Mouse (Mus musculus) neural tube, embryonic 11.5 days (tissue): ENCODE results near the gene Acsm1. TPM values are rescaled to one million over a fixed set of nuclear protein-coding genes. Genes with fewer than 3 reads are reported as not detected.

Experiments used
- ATAC-seq: fragments of 200-750 bp; cut with Nextera tagmentation; 2 replicates; pipeline ENCODE4 v1.8.0; 2017; ENCODE audit warnings: moderate number of reproducible peaks, mild to moderate bottlenecking, moderate TSS enrichment, moderate library complexity; ENCODE audit not compliant: insufficient read depth, low FRiP score, low TSS enrichment
- DNase-seq: peaks from one replicate; pipeline ENCODE4 v3.0.0-alpha.2; 2015; ENCODE audit warnings: low spot score
- H3K27ac ChIP-seq: fragments of 300-500 bp; sonication (generic); 2 replicates; pipeline ENCODE4 v1.5.1; 2014; ENCODE audit warnings: low read depth, mild to moderate bottlenecking, low read length
- H3K27me3 ChIP-seq: fragments of 300-500 bp; sonication (generic); 2 replicates; pipeline ENCODE4 v1.6.1; 2014; ENCODE audit warnings: mild to moderate bottlenecking, low read length, mixed read lengths; ENCODE audit not compliant: control insufficient read depth, insufficient read depth
- H3K36me3 ChIP-seq: fragments of 300-500 bp; sonication (generic); 2 replicates; pipeline ENCODE4 v1.6.1; 2014; ENCODE audit warnings: mild to moderate bottlenecking, low read length, moderate library complexity, mixed read lengths; ENCODE audit not compliant: control insufficient read depth, insufficient read depth
- H3K4me1 ChIP-seq: fragments of 300-500 bp; sonication (generic); 2 replicates; pipeline ENCODE4 v1.6.1; 2014; ENCODE audit warnings: low read length, mixed read lengths; ENCODE audit not compliant: control insufficient read depth, insufficient read depth
- H3K4me2 ChIP-seq: fragments of 300-500 bp; sonication (generic); 2 replicates; pipeline ENCODE4 v1.6.1; 2014; ENCODE audit warnings: low read depth, mild to moderate bottlenecking, moderate library complexity
- H3K4me3 ChIP-seq: fragments of 300-500 bp; sonication (generic); 2 replicates; pipeline ENCODE4 v1.5.1; 2014; ENCODE audit warnings: low read depth, low read length
- H3K9ac ChIP-seq: fragments of 300-500 bp; sonication (generic); 2 replicates; pipeline ENCODE4 v1.6.1; 2014; ENCODE audit warnings: mild to moderate bottlenecking, low read length
- H3K9me3 ChIP-seq: fragments of 300-500 bp; sonication (generic); 2 replicates; pipeline ENCODE4 v1.6.1; 2016; ENCODE audit warnings: low read length; ENCODE audit not compliant: control insufficient read depth
- WGBS: fragments of 180-500 bp; shearing (Covaris S2); extraction: QIAGEN DNeasy Blood & Tissue Kit; methylation state at CpG from one replicate; pipeline ENCODE4 v1.1.7; 2014; 5-methylcytosine and 5-hydroxymethylcytosine counted together
- polyA plus RNA-seq: library from polyadenylated mRNA; unstranded; fragments of >200 nt; fragmentation: Nextera tagmentation; extraction: Ambion mirVana; gene quantifications from 2 replicates; pipeline ENCODE4 v1.2.1, GENCODE M21; 2014

Gene Acsm1
- polyA plus RNA-seq, 1 experiment from 2014 or later: not detected

DNA sequence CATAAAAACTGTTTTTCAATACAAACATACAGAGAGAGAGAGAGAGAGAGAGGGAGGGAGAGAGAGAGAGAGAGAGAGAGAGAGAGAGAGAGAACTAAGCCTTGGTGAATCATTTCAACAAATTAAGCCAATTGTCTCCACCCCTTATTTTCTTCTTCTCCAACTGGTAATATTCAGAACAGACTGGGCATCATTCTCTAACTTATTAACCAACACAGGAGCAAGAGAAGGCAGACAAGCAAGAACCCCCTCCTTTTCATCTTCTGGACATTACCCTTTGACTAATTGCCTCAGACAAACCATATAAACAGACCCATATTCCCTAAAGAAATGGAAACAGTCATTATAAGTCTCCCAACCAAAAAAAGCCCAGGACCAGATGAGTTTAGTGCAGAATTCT is 31.9 kb downstream of the Acsm1 start:
- H3K4me3 ChIP-seq: no peak overlapping the region
- DNase-seq (no peak), ATAC-seq (no peak)
- H3K27ac ChIP-seq: no peak overlapping the region
- no peaks in the 10 kb centered on the region for H3K36me3 ChIP-seq
- no peak overlapping the region for H3K4me2 ChIP-seq
- no peak overlapping the region for H3K9ac ChIP-seq
- H3K27me3 ChIP-seq: no peaks in the 10 kb centered on the region
- H3K4me1 ChIP-seq: no peaks in the 10 kb centered on the region
- H3K9me3 ChIP-seq: no peaks in the 10 kb centered on the region

- Histone ChIP-seq H3K9ac (no peak overlapping the region), H3K4me1 (no peaks in the 10 kb centered on the region), H3K4me3 (no peak overlapping the region), H3K36me3 (no peaks in the 10 kb centered on the region), H3K9me3 (no peaks in the 10 kb centered on the region), H3K4me2 (no peak overlapping the region), H3K27ac (no peak overlapping the region), H3K27me3 (no peaks in the 10 kb centered on the region)
- ATAC-seq (no peak), DNase-seq (no peak)
- 77% methylated on average over 5 of the region's 5 CpGs for WGBS
These were observed 35.5 kb downstream of the Acsm1 start for GRCm38 (mm10) chr7:119642307-119642706.

DNA sequence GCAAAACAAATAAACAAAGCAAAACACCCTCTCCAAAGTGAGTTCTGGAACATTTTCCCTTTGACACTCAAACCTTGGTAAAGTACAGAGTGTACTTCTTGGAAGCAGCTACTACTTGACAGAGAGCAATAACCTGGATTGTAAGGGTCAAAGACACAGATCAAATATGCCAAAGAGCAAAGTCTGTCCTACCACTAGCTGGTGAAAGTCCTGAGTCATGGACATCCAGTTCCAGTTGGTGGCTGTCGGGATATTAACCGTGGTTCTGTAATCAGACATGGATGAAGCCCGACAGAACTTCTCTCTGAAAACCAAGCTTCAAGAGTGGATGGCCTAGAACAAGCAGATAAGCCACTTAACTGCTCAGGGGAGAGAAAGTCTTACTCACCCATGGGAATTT is 61.1 kb downstream of the Acsm1 start:
- Histone ChIP-seq H3K9me3 (no peaks in the 10 kb centered on the region), H3K27me3 (no peaks in the 10 kb centered on the region), H3K4me2 (no peak overlapping the region), H3K4me3 (no peak overlapping the region), H3K4me1 (no peaks in the 10 kb centered on the region), H3K36me3 (no peaks in the 10 kb centered on the region), H3K27ac (no peak overlapping the region), H3K9ac (no peak overlapping the region)
- ATAC-seq: no peak
- DNase-seq: no peak
- 91% methylated on average over 3 of the region's 3 CpGs for WGBS

- ATAC-seq (no peak), DNase-seq (no peak)
- H3K4me1 ChIP-seq: no peaks in the 10 kb centered on the region
- 76% methylated on average over 5 of the region's 5 CpGs for WGBS
- no peak overlapping the region for H3K27ac ChIP-seq
- H3K4me2 ChIP-seq: no peak overlapping the region
- no peaks in the 10 kb centered on the region for H3K9me3 ChIP-seq
- no peak overlapping the region for H3K4me3 ChIP-seq
- no peaks in the 10 kb centered on the region for H3K36me3 ChIP-seq
- H3K27me3 ChIP-seq: no peaks in the 10 kb centered on the region
- H3K9ac ChIP-seq: no peak overlapping the region
These were observed 63.6 kb downstream of the Acsm1 start for GRCm38 (mm10) chr7:119670395-119670794.

DNA sequence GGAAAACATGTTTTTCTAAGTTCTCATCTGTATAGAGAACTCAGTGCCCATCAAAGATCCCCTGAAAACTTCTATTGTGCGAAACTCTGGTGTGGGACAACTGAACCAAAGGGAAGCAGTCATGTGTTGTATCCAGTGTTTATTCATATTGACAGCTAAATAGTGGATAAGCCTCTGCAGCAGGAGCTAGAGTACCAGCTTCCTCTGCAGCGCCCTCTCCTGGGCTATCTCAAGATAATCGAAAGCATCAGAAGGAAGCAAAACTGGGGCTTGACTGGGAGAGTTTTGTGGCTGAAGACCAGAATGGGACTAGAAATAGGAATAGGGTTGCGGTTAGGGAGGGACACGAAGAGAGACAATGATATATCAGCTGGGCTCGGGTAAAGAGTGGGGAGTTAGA is 64.1 kb downstream of the Acsm1 start:
- H3K36me3 ChIP-seq: no peaks in the 10 kb centered on the region
- no peak overlapping the region for H3K27ac ChIP-seq
- H3K4me1 ChIP-seq: no peaks in the 10 kb centered on the region
- WGBS: 48% methylated on average over 6 of the region's 6 CpGs
- H3K27me3 ChIP-seq: no peaks in the 10 kb centered on the region
- H3K9me3 ChIP-seq: no peaks in the 10 kb centered on the region
- ATAC-seq (no peak), DNase-seq (no peak)
- H3K4me3 ChIP-seq: no peak overlapping the region
- H3K4me2 ChIP-seq: no peak overlapping the region
- no peak overlapping the region for H3K9ac ChIP-seq

DNA sequence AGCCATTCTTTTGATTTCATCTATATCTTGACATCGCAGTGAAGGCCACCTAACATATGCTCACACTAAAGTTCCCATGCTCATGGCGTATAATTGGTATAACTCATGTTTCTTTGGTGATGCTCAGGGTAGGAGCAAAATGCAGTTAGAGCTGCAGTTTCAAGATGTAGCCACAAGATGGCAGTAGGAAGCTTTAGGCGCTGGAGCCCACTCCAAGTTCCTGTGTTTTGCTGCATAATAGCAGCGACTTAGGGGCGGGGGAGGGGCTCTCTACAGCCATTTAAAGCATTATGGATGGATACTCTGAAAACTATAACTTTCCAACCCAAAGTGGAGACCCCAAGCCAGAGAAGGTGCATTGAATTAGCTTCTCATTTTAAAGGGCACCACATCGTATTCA is 66.6 kb downstream of the Acsm1 start:
- no peaks in the 10 kb centered on the region for H3K9me3 ChIP-seq
- no peak overlapping the region for H3K4me2 ChIP-seq
- DNase-seq: peak; percentile 49
- H3K9ac ChIP-seq: no peak overlapping the region
- H3K4me3 ChIP-seq: no peak overlapping the region
- no peaks in the 10 kb centered on the region for H3K36me3 ChIP-seq
- no peak overlapping the region for H3K27ac ChIP-seq
- H3K4me1 ChIP-seq: no peaks in the 10 kb centered on the region
- ATAC-seq: peak; percentile 38; the same call in 1 of the 2 replicates
- 24% methylated on average over 6 of the region's 6 CpGs for WGBS
- no peaks in the 10 kb centered on the region for H3K27me3 ChIP-seq

DNA sequence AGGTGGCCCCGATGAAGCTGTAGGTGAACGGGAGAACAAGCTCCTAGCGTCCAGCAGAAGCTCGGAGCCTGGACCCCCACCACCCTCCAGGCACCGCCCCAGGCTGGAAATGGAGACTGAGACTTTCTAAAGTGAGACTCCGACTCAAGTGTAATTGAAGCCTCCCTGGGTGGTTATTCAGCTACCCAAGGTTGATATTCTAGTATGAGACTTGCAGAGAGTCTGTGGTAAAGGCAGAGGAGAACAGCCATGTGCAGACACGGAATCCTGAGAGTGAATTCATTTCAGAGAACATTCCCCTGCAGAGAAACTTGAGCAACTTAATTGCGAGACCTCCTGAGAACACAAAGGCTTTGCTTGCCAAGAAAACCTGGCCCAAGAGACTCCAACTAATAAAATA is 73.3 kb downstream of the Acsm1 start:
- Histone ChIP-seq H3K27ac (no peak overlapping the region), H3K4me1 (no peaks in the 10 kb centered on the region), H3K27me3 (no peaks in the 10 kb centered on the region), H3K4me3 (no peak overlapping the region), H3K36me3 (no peaks in the 10 kb centered on the region), H3K9ac (no peak overlapping the region), H3K9me3 (no peaks in the 10 kb centered on the region), H3K4me2 (no peak overlapping the region)
- ATAC-seq (no peak), DNase-seq (no peak)
- 79% methylated on average over 8 of the region's 8 CpGs for WGBS

DNA sequence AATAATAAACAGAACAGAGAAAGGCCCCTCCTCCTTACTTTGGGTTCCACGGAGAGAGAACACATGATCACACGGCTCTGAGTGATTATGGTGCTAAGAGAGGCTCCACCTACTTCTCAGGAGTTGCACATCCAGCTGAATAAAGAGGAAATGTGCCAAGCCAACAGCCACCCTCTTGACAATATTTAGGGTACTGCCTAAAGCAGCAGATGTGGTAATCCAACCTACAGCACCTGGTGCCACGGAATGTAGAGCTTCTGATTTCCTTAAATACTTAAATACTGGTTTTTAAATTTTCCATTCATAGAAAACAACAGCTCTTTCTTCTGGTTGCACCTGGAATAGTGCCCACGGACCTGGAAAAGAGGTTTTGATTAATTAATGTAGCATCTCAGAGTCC is 75.9 kb downstream of the Acsm1 start:
- no peaks in the 10 kb centered on the region for H3K27me3 ChIP-seq
- H3K4me1 ChIP-seq: no peaks in the 10 kb centered on the region
- no peak for DNase-seq
- H3K9ac ChIP-seq: no peak overlapping the region
- H3K36me3 ChIP-seq: no peaks in the 10 kb centered on the region
- no peak overlapping the region for H3K27ac ChIP-seq
- H3K4me3 ChIP-seq: no peak overlapping the region
- no peak for ATAC-seq
- H3K9me3 ChIP-seq: no peaks in the 10 kb centered on the region
- H3K4me2 ChIP-seq: no peak overlapping the region
- WGBS: 72% methylated on average over 4 of the region's 4 CpGs

GRCm38 (mm10) chr7:119689726-119690125 is 82.9 kb downstream of the Acsm1 start, which contains the start of gene Acsm4:
Gene Acsm4, plus strand, starts transcription at chr7:119690026.
- no peak within 1 kb of the TSS for H3K9ac ChIP-seq
- H3K27ac ChIP-seq: no peak within 1 kb of the TSS
- H3K9me3 ChIP-seq: no peaks in the 10 kb centered on the region
- no peak within 1 kb of the TSS for H3K4me2 ChIP-seq
- H3K4me3 ChIP-seq: no peak within 1 kb of the TSS
- no peaks in the 10 kb centered on the region for H3K27me3 ChIP-seq
- WGBS: 78% methylated on average over 5 of the region's 5 CpGs
- no peak for DNase-seq
- no peaks in the 10 kb centered on the region for H3K4me1 ChIP-seq
- ATAC-seq: no peak
- no peaks in the 10 kb centered on the region for H3K36me3 ChIP-seq
